Mouse (Mus musculus) embryonic facial prominence, embryonic 15.5 days (tissue): ENCODE results near the gene Pik3r4. TPM values are rescaled to one million over a fixed set of nuclear protein-coding genes. Genes with fewer than 3 reads are reported as not detected.

Experiments used
- ATAC-seq: fragments of 200-750 bp; cut with Nextera tagmentation; 2 replicates; pipeline ENCODE4 v1.8.0; 2017; ENCODE audit warnings: low read depth, moderate TSS enrichment; ENCODE audit not compliant: insufficient number of reproducible peaks, low FRiP score, low TSS enrichment
- H3K27ac ChIP-seq: fragments of 300-500 bp; sonication (generic); replicated peaks from 2 replicates; pipeline ENCODE4 v1.5.1; 2015; ENCODE audit warnings: mild to moderate bottlenecking, inconsistent platforms
- H3K27me3 ChIP-seq: fragments of 300-500 bp; sonication (generic); 2 replicates; pipeline ENCODE4 v1.6.1; 2015; ENCODE audit warnings: inconsistent platforms
- H3K36me3 ChIP-seq: fragments of 300-500 bp; sonication (generic); 2 replicates; pipeline ENCODE4 v1.6.1; 2015; ENCODE audit warnings: mild to moderate bottlenecking, inconsistent platforms
- H3K4me1 ChIP-seq: fragments of 300-500 bp; sonication (generic); 2 replicates; pipeline ENCODE4 v1.6.1; 2015; ENCODE audit warnings: inconsistent platforms
- H3K4me2 ChIP-seq: fragments of 300-500 bp; sonication (generic); replicated peaks from 2 replicates; pipeline ENCODE4 v1.6.1; 2015; ENCODE audit warnings: mild to moderate bottlenecking, inconsistent platforms
- H3K4me3 ChIP-seq: fragments of 300-500 bp; sonication (generic); replicated peaks from 2 replicates; pipeline ENCODE4 v1.5.1; 2015; ENCODE audit warnings: mild to moderate bottlenecking, inconsistent platforms
- H3K9ac ChIP-seq: fragments of 300-500 bp; sonication (generic); 2 replicates; pipeline ENCODE4 v1.6.1; 2015; ENCODE audit warnings: inconsistent platforms
- H3K9me3 ChIP-seq: fragments of 300-500 bp; sonication (generic); replicated peaks from 2 replicates; pipeline ENCODE4 v1.6.1; 2016; ENCODE audit warnings: inconsistent platforms
- WGBS: fragments of 180-500 bp; shearing (Covaris S2); methylation state at CpG from one replicate; pipeline ENCODE4 v1.1.7; 2015; 5-methylcytosine and 5-hydroxymethylcytosine counted together
- polyA plus RNA-seq: library from polyadenylated mRNA; unstranded; fragments of >200 nt; fragmentation: Nextera tagmentation; extraction: Ambion mirVana; gene quantifications from 2 replicates; pipeline ENCODE4 v1.2.1, GENCODE M21; 2015

Pik3r4 gene
- polyA plus RNA-seq, 1 experiment from 2014 or later, result 22.5 TPM

DNA sequence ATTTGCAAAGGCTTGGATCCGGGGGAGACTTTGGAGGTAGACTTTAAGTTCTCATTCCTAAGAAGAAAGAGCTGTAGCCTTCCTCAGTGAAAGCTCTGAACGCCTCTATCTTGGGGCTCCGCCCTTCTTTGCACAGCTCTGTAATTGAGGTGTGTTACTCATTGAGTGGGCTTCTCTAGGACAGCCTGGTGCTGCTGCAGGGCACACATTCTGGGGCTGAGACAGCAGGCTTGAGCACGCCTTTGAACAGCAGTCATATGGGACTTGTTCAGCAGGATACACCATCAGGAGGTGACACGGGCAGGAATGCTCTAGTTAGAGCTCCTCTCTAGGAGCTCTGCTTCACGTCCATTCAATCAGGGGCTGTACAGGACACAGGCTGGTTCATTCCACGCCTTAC, 22.5 kb downstream of the Pik3r4 start:
- WGBS, result 73% methylated on average over 7 of the region's 7 CpGs
- no peaks in the 10 kb centered on the region for H3K4me1 ChIP-seq
- ATAC-seq, result peak; percentile 60; the same call in 1 of the 2 replicates
- no peak overlapping the region for H3K4me3 ChIP-seq
- no peaks in the 10 kb centered on the region for H3K9me3 ChIP-seq
- no peaks in the 10 kb centered on the region for H3K27me3 ChIP-seq
- peaks cover 60% of the 10 kb centered on the region for H3K36me3 ChIP-seq
- peak overlapping the region; percentile 29; the same call in 1 of the 2 replicates for H3K27ac ChIP-seq
- H3K4me2 ChIP-seq, result no peak overlapping the region
- H3K9ac ChIP-seq, result no peak overlapping the region

DNA sequence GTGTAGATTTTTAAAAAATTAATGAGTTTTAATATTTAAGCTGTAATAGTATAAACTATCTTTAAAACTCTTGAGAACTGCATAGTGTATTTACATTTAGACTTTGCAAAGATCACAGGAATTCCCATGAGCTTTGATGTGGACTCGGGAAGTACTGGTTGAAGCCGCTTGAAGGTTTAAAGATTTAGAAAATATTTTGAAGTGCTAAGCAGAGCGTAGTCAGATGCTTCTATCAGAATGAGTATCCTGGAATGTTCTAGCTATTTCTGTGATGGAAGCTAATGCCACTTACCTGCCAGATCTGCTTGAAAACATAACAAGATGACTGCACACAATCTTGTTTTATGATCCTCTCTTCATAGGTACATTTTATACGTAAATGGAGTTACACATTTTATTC, 28.1 kb downstream of the Pik3r4 start:
- H3K27ac ChIP-seq, result no peak overlapping the region
- H3K4me1 ChIP-seq, result no peaks in the 10 kb centered on the region
- no peaks in the 10 kb centered on the region for H3K27me3 ChIP-seq
- no peaks in the 10 kb centered on the region for H3K9me3 ChIP-seq
- H3K9ac ChIP-seq, result no peak overlapping the region
- no peak overlapping the region for H3K4me2 ChIP-seq
- H3K4me3 ChIP-seq, result no peak overlapping the region
- no peak for ATAC-seq
- H3K36me3 ChIP-seq, result peaks cover 52% of the 10 kb centered on the region
- 80% methylated on average over 4 of the region's 4 CpGs for WGBS

DNA sequence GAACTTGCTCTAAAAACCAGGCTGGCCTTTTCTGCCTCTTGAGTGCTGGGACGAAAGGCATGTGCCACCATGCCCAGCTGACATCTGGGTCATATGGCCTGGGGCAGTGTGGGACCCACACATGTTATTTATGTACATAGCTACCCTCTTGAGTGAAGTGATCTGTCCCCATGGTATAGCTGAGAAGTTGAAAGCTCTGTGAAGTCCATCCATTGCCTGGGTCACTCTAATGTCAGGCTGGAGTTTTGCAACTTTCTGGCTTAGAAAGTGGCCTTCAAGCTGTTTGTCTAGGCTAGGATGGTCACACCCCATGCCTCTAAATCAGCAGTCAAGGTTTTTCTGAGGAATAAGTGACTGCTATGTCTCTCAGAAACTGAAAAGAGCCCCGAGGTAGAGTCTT, 29.3 kb downstream of the Pik3r4 start:
- Histone ChIP-seq H3K9me3 (no peaks in the 10 kb centered on the region), H3K27me3 (no peaks in the 10 kb centered on the region), H3K4me2 (no peak overlapping the region), H3K4me1 (no peaks in the 10 kb centered on the region), H3K27ac (no peak overlapping the region), H3K9ac (no peak overlapping the region), H3K36me3 (peaks cover 58% of the 10 kb centered on the region), H3K4me3 (no peak overlapping the region)
- WGBS, result 65% methylated on average over 2 of the region's 2 CpGs
- no peak for ATAC-seq

DNA sequence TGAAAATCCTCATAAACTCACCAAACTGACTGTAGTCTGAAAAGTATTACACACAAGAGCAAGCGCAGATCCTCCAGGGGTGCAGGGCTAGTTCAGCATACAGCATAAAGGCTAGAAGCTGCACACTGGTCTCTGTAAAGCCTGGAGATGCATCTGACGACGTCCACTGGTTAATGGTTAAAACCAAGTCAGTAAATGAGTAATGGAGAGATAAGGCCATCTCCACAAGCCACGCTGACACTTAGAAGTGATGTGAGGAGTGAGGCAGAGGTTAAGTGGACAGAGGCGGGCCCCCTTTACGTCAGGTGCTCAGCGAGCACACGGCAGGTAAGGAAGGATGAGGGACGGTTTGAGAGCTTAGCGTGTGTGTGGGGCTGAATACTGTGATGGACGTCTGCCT, 33.2 kb downstream of the Pik3r4 start:
- 87% methylated on average over 11 of the region's 11 CpGs for WGBS
- H3K4me2 ChIP-seq, result no peak overlapping the region
- H3K4me1 ChIP-seq, result no peaks in the 10 kb centered on the region
- no peak for ATAC-seq
- no peaks in the 10 kb centered on the region for H3K27me3 ChIP-seq
- no peak overlapping the region for H3K4me3 ChIP-seq
- peaks cover 63% of the 10 kb centered on the region for H3K36me3 ChIP-seq
- no peak overlapping the region for H3K27ac ChIP-seq
- no peaks in the 10 kb centered on the region for H3K9me3 ChIP-seq
- H3K9ac ChIP-seq, result no peak overlapping the region

DNA sequence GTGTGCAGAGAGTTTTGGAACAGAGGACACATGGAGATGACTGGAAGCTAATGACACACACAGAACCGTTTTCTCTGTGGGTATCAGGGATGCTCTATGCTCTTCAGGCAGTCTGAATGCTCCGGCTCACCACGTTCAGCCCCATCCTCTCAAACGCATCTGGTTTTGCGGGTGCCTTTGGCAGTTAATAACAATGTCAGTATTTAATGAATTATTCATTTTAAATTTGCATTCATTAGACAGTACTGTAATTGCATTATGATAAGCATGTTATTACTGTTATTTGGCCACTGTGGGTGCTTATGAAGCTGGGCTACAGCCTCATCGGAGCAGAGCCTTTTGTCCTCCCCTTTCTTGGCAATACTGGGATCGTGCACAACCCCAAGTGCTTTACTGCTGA, 38.6 kb downstream of the Pik3r4 start:
- H3K27me3 ChIP-seq, result no peaks in the 10 kb centered on the region
- 89% methylated on average over 7 of the region's 7 CpGs for WGBS
- H3K9me3 ChIP-seq, result no peaks in the 10 kb centered on the region
- no peak for ATAC-seq
- peaks cover 88% of the 10 kb centered on the region for H3K36me3 ChIP-seq
- no peak overlapping the region for H3K4me2 ChIP-seq
- no peak overlapping the region for H3K27ac ChIP-seq
- no peaks in the 10 kb centered on the region for H3K4me1 ChIP-seq
- no peak overlapping the region for H3K9ac ChIP-seq
- H3K4me3 ChIP-seq, result no peak overlapping the region

DNA sequence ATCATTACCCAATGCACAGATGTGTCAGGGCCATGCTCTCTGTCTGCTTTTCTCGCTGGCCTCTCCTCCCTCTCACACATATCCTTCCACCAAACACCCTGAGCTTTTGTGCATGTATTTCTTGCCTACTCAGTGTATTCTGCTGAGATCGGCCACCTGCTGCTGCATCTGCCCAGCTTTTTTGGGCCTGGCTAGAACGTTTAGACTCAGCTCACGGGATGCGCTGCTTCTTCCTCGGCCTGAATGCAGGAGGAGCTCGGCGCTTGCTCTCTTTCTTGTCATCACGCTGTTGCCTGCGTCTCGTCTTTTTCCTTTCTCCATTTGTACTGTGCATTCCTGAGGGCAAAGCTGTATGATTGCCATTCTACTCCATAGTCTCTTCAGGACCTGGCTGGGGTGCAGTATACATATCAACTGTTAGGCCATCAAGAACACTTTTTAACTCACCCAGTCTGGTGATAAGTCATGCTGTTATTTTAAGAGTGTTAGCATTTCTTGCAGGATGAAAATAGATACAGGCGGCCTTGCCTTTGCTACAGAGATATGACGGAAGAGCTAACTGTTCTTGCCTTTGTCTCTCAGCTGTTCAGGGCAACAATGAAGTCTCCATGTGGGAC, 41.9 kb downstream of the Pik3r4 start:
- Histone ChIP-seq H3K27ac (no peak overlapping the region), H3K4me3 (no peak overlapping the region), H3K4me1 (no peaks in the 10 kb centered on the region), H3K4me2 (no peak overlapping the region), H3K9ac (no peak overlapping the region), H3K9me3 (no peaks in the 10 kb centered on the region), H3K36me3 (peaks cover 83% of the 10 kb centered on the region), H3K27me3 (no peaks in the 10 kb centered on the region)
- ATAC-seq, result no peak
- 92% methylated on average over 13 of the region's 13 CpGs for WGBS

DNA sequence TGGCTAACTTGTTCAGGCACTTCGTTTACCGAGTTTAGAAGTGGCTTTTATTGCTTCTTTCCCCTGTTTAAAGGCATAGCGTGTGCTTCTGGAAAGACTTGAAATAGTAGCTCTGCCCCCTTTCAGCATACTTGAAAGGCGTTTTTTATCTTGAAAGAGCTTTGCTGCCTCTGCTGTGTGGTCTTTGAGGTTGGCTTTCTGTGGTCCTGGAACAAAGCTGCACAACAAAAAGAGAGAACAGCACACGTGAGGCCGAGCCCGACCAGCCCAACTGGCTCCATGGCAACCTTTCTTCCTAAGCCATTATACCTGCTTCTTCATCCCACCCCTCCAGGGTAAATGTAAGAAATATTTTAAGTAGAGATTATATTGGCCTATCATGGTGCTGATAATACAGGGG, 46.7 kb downstream of the Pik3r4 start:
- WGBS, result 67% methylated on average over 7 of the region's 7 CpGs
- Histone ChIP-seq H3K9me3 (no peaks in the 10 kb centered on the region), H3K4me2 (no peak overlapping the region), H3K27me3 (no peaks in the 10 kb centered on the region), H3K27ac (no peak overlapping the region), H3K4me3 (no peak overlapping the region), H3K36me3 (peaks cover 44% of the 10 kb centered on the region), H3K4me1 (no peaks in the 10 kb centered on the region; the same call in 1 of the 2 replicates), H3K9ac (no peak overlapping the region)
- ATAC-seq, result no peak

DNA sequence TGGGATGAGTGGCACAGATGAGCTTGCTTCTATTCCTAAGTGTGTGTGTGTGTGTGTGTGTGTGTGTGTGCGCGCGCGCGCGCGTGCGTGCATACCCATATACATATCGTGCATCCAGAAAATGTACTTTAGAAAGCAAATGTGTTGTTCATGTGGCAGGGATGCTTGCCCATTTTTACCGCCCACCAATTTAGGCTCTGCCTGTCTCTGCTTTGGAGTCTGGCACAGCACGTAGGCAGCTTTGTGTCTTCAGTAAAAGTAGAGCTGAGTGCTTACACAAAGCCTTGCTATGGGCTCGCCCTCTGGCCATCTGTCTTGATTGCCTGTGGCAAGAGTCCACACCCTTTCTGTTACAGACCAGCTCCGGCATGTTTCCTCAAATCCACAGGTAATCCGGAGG, 49.7 kb downstream of the Pik3r4 start:
- H3K27me3 ChIP-seq, result no peaks in the 10 kb centered on the region
- H3K27ac ChIP-seq, result no peak overlapping the region
- H3K4me3 ChIP-seq, result no peak overlapping the region
- peaks cover 14% of the 10 kb centered on the region for H3K36me3 ChIP-seq
- no peak overlapping the region for H3K9ac ChIP-seq
- H3K4me2 ChIP-seq, result no peak overlapping the region
- ATAC-seq, result no peak
- WGBS, result 85% methylated on average over 14 of the region's 14 CpGs
- peaks cover under 1% of the 10 kb centered on the region; the same call in 1 of the 2 replicates for H3K4me1 ChIP-seq
- H3K9me3 ChIP-seq, result no peaks in the 10 kb centered on the region

DNA sequence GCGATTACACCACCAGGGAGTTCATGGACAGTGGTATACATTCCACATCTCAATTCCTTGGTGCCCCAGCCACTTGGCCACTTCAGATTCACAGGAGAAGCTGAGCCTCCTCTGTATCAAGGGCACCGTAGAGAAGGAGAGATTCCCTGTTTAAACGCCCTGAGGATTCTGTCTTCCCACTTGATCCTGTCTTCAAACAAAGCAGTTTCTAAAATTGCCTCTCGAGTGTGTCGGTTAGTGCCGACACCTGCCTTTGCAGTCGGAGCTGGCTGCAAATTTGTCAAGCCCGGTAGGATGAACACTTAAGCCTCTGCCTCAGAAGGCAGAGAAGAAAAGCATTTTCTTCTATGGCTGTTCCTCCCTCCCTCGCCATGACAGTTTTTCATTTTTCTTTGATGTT, 50.3 kb downstream of the Pik3r4 start:
- WGBS, result 75% methylated on average over 9 of the region's 9 CpGs
- Histone ChIP-seq H3K4me1 (peaks cover 5% of the 10 kb centered on the region; the same call in 1 of the 2 replicates), H3K27ac (no peak overlapping the region), H3K4me3 (no peak overlapping the region), H3K27me3 (no peaks in the 10 kb centered on the region), H3K9me3 (no peaks in the 10 kb centered on the region), H3K9ac (peak overlapping the region; percentile 4; the same call in 1 of the 2 replicates), H3K4me2 (no peak overlapping the region), H3K36me3 (peaks cover 9% of the 10 kb centered on the region; the same call in 1 of the 2 replicates)
- ATAC-seq, result no peak

DNA sequence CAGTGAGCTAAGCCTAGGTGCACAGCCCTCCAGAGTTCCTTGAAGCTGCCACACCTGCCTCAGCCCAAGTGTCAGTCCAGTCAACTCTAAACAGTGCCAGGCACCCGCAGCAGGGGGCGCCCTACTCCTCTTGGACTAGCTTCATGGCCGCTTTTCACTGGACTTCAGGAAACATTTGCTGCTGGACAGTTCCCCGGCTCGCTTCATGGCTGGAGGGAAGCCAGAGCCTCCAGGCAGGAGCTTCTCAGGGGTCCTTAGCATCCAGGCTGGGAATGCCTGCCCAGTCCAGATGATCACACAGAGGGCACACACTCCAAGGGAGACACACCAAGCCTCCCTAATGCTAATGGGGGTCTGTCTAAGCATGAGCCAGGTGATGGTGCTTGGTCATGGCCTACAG, 51.1 kb downstream of the Pik3r4 start:
- H3K9ac ChIP-seq, result no peak overlapping the region
- 6% methylated on average over 5 of the region's 5 CpGs for WGBS
- no peak overlapping the region for H3K27ac ChIP-seq
- H3K4me3 ChIP-seq, result no peak overlapping the region
- no peaks in the 10 kb centered on the region for H3K9me3 ChIP-seq
- no peak overlapping the region for H3K4me2 ChIP-seq
- 0 out of 2 replicates have a peak, but pooled peaks cover under 1% of the 10 kb centered on the region for H3K36me3 ChIP-seq
- ATAC-seq, result no peak
- peaks cover 5% of the 10 kb centered on the region; the same call in 1 of the 2 replicates for H3K4me1 ChIP-seq
- no peaks in the 10 kb centered on the region for H3K27me3 ChIP-seq

DNA sequence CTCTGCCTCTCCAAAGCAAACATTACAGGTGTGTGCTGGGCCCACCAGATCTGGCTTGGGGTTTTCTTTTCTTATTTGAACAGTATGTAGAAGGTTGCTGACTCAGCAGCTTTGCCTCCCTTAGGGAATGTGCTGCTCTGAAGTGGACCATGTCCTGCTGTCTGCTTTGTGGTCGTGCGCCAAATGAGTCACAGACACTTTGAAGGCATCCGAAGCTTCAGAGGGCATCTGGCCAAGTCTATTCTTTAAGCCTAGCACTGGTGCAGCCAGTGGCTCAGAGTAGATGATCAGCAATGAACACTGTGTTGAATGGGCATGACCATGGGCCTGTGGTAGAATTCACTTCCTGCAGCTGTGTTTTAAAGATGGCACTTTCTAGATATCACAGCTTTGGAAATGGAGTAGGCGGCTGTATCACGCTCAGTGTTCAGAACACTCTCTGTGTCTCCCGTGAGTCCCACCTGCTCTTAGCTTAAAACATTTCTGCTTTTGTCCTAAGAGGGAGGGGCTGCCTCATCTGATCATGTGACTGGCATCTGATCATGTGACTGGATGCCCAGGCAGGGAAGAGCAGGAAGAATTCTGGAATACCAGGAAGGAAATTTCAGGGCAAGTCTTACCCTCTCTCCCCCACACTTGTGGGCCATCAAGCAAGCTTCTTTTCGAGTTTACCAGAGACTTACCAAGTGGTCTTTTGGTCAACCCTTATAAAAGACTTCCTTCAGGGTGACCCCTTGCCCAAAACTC, 54.2 kb downstream of the Pik3r4 start:
- no peaks in the 10 kb centered on the region for H3K9me3 ChIP-seq
- H3K4me3 ChIP-seq, result no peak overlapping the region
- no peaks in the 10 kb centered on the region for H3K36me3 ChIP-seq
- H3K4me1 ChIP-seq, result peaks cover 12% of the 10 kb centered on the region
- no peak overlapping the region for H3K27ac ChIP-seq
- 74% methylated on average over 7 of the region's 7 CpGs for WGBS
- no peak overlapping the region for H3K9ac ChIP-seq
- ATAC-seq, result no peak
- H3K4me2 ChIP-seq, result no peak overlapping the region
- no peaks in the 10 kb centered on the region for H3K27me3 ChIP-seq
